Mouse (Mus musculus) midbrain, embryonic 15.5 days (tissue): Measurements from ENCODE around the gene Itih3. TPM values are rescaled to one million over a fixed set of nuclear protein-coding genes. Genes with fewer than 3 reads are reported as not detected.

ENCODE experiments used
- ATAC-seq: fragments of 200-750 bp; cut with Nextera tagmentation; replicated peaks from 2 replicates; pipeline ENCODE4 v1.8.0; 2017; ENCODE audit warnings: moderate TSS enrichment
- H3K27ac ChIP-seq: fragments of 300-500 bp; sonication (generic); 2 replicates; pipeline ENCODE4 v1.5.1; 2015; ENCODE audit warnings: mild to moderate bottlenecking, inconsistent platforms
- H3K27me3 ChIP-seq: fragments of 300-500 bp; sonication (generic); replicated peaks from 2 replicates; pipeline ENCODE4 v1.6.1; 2015; ENCODE audit warnings: inconsistent platforms
- H3K36me3 ChIP-seq: fragments of 300-500 bp; sonication (generic); replicated peaks from 2 replicates; pipeline ENCODE4 v1.6.1; 2015; ENCODE audit warnings: inconsistent platforms
- H3K4me1 ChIP-seq: fragments of 300-500 bp; sonication (generic); 2 replicates; pipeline ENCODE4 v1.6.1; 2015; ENCODE audit warnings: inconsistent platforms
- H3K4me2 ChIP-seq: fragments of 300-500 bp; sonication (generic); 2 replicates; pipeline ENCODE4 v1.6.1; 2015; ENCODE audit warnings: inconsistent platforms, mild to moderate bottlenecking, moderate library complexity
- H3K4me3 ChIP-seq: fragments of 300-500 bp; sonication (generic); 2 replicates; pipeline ENCODE4 v1.5.1; 2015; ENCODE audit warnings: mild to moderate bottlenecking, inconsistent platforms
- H3K9ac ChIP-seq: fragments of 300-500 bp; sonication (generic); 2 replicates; pipeline ENCODE4 v1.6.1; 2015; ENCODE audit warnings: mild to moderate bottlenecking, inconsistent platforms
- H3K9me3 ChIP-seq: fragments of 300-500 bp; sonication (generic); 2 replicates; pipeline ENCODE4 v1.6.1; 2016; ENCODE audit warnings: inconsistent platforms
- WGBS: fragments of 180-500 bp; shearing (Covaris S2); methylation state at CpG from one replicate; pipeline ENCODE4 v1.1.7; 2015; ENCODE audit warnings: mixed read lengths; 5-methylcytosine and 5-hydroxymethylcytosine counted together
- polyA plus RNA-seq: library from polyadenylated mRNA; unstranded; fragments of >200 nt; fragmentation: Nextera tagmentation; extraction: Ambion mirVana; gene quantifications from 2 replicates; pipeline ENCODE4 v1.2.1, GENCODE M21; 2015

The Itih3 gene
- polyA plus RNA-seq, 1 experiment from 2014 or later: 1.1 TPM

DNA sequence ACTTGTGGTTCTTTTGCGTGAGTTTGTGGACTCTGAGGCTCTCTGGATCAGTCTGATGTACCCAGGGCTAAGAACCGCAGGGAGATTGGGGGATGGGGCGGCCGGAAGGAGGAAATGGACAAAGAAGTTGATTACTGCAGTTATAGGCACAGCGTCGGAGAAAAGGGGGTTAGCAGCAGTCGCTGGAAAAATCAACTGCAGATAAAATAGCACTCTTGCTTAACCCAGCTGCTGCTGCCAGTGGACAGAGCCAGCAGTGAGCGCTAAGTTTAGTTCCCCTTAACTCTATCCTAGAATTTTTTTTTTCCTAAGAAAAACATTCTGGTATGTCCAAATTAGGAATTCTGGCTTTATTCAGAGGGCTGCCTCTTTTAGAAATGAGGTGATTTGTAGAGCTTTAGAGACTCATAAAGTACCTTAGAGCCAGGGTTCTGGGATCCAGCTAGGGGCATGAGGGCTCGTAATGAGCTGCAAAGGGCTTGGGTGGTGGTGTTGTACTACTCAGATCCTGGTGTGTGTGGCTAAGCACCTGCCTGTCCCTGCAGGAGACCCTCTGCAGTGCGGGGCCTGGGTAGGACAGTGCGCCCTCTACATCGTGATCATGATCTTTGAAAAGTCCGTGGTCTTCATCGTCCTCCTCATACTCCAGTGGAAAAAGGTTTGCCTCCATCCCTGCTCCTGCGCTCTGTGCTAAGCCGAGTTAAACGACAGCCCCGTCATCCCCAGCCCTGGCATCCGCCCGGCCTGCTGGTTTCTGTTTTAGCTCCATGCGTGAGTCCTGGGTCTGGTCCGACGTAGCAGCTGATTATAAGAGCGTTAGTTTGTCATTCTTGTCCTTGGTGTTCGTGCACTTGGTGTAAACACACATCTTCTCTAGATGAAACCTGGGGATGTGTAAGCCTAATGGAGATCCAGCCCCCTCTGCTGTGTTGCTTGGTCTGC lies 53.1 kb downstream of the Itih3 start:
- Histone ChIP-seq H3K4me1 (no peaks in the 10 kb centered on the region), H3K4me2 (no peak overlapping the region), H3K36me3 (peaks cover 13% of the 10 kb centered on the region; the same call in 1 of the 2 replicates), H3K9ac (no peak overlapping the region), H3K4me3 (no peak overlapping the region), H3K27ac (no peak overlapping the region), H3K27me3 (no peaks in the 10 kb centered on the region), H3K9me3 (no peaks in the 10 kb centered on the region)
- WGBS: 90% methylated on average over 25 of the region's 25 CpGs
- ATAC-seq: no peak

DNA sequence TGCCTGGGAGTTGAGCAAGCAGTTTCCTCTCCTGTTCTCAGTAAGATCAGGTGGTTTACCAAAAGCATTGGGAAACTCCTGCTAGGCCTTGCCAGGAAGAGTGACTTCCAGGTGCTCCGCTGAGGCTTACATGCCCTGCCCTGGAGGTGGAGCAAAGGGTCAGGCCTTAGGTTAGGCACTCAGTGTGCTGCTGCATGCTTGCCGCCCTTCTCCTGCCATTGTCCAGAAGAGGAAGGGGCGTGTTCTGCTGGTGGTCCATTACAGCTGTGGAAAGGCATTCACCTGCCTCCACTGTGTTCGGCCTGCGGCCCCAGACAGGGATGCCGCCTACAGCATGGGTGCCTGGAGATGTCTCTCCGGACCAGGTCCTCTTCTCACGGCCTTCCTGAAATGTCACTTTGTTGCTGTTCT lies 54.2 kb downstream of the Itih3 start:
- H3K27me3 ChIP-seq: no peaks in the 10 kb centered on the region
- no peak overlapping the region for H3K4me3 ChIP-seq
- 86% methylated on average over 8 of the region's 8 CpGs for WGBS
- H3K4me1 ChIP-seq: no peaks in the 10 kb centered on the region
- H3K36me3 ChIP-seq: peaks cover 13% of the 10 kb centered on the region; the same call in 1 of the 2 replicates
- no peak overlapping the region for H3K27ac ChIP-seq
- no peaks in the 10 kb centered on the region for H3K9me3 ChIP-seq
- no peak overlapping the region for H3K4me2 ChIP-seq
- ATAC-seq: no peak
- H3K9ac ChIP-seq: no peak overlapping the region

DNA sequence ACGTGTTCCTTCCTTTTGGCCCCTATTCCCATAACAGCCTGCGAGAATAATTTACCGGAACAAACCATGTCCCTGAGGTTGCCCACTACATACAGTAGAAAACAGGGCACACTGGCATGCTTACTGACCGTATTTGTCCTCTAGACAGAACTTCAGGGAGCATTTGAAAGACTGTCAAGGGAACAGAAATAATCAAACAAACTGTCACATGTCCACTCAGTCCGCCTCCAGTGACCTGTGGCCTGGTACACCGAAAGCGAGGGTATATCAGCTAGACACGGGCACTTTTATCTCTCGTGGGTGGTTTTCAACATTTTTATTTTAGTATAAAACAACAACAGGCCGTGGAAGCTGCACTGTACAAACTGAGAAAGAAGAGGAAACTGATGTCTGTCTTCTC lies 54.7 kb downstream of the Itih3 start:
- Histone ChIP-seq H3K36me3 (peaks cover 12% of the 10 kb centered on the region; the same call in 1 of the 2 replicates), H3K27ac (no peak overlapping the region), H3K4me3 (no peak overlapping the region), H3K9me3 (no peaks in the 10 kb centered on the region), H3K4me1 (no peaks in the 10 kb centered on the region), H3K9ac (no peak overlapping the region), H3K27me3 (no peaks in the 10 kb centered on the region), H3K4me2 (no peak overlapping the region)
- no peak for ATAC-seq
- WGBS: 91% methylated on average over 10 of the region's 10 CpGs

DNA sequence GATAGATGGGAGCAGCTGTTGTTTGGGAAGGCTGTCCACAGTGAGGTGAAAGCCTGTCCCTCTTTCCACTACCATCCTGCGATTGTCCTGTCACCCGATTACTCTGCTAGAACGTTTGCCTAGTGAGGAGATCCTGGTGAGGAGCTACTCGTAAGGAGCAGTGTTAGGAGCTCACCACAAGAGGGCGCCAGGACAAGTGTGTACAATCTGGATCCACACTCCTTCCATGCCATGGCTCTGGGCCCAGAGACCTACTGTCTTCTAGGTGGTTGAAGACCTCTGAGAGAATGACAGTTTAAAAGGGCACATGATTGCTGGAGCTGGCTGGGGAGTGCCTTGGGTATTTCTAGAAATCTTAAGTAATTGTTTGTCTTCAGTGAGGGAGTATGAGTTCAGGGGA lies 56.5 kb downstream of the Itih3 start:
- Histone ChIP-seq H3K4me3 (no peak overlapping the region), H3K9ac (no peak overlapping the region), H3K27me3 (no peaks in the 10 kb centered on the region), H3K27ac (no peak overlapping the region), H3K9me3 (no peaks in the 10 kb centered on the region), H3K36me3 (0 out of 2 replicates have a peak, but pooled peaks cover 3% of the 10 kb centered on the region), H3K4me2 (no peak overlapping the region), H3K4me1 (no peaks in the 10 kb centered on the region)
- ATAC-seq: no peak
- 29% methylated on average over 5 of the region's 5 CpGs for WGBS

DNA sequence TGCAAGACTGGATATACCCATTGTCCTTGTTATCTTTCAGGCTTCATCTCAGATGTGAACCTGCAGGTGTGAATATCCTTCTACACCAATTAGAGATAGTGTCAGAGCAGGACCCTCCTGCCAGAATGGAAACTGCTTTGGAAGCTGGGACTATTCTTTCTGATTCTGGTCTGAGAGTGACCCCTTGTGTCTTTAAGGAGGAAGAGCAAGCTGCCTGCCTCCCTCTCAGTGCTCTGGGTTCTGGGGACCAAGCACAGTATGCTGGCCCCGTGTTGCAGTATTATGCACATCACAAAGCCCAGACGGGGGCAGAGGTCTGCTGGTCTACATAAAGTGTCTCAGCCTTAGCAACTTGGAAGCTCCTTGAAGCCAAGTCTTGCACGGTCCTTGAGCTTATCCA lies 58.2 kb downstream of the Itih3 start:
- WGBS: 65% methylated on average over 3 of the region's 3 CpGs

DNA sequence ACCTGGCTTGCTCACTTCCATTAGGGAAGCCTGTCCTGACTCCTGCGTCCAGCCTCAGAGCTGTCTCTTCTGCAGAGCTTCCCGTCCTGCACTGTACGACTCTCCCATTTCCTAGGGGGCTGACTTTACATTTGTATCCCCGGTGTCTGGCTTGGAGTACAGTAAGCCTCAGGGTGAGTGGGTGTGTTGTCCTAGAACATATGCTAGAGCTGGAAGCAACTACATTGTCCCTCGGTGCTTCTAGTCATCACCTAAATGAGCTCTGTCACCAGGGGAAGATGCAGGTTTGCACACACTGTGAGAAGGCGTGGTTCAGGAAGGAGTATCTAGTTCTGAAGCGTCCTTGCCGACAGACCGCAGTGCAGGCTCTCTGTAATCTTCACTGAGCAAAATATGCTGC lies 61.2 kb downstream of the Itih3 start:
- no peaks in the 10 kb centered on the region for H3K27me3 ChIP-seq
- no peak overlapping the region for H3K9ac ChIP-seq
- no peak overlapping the region for H3K27ac ChIP-seq
- no peak overlapping the region for H3K4me2 ChIP-seq
- no peaks in the 10 kb centered on the region for H3K9me3 ChIP-seq
- ATAC-seq: no peak
- no peaks in the 10 kb centered on the region for H3K4me1 ChIP-seq
- no peak overlapping the region for H3K4me3 ChIP-seq
- WGBS: 94% methylated on average over 9 of the region's 9 CpGs
- H3K36me3 ChIP-seq: 0 out of 2 replicates have a peak, but pooled peaks cover 3% of the 10 kb centered on the region

More for the DNA sequence above, 58.2 kb downstream of the Itih3 start:
- no peak overlapping the region for H3K27ac ChIP-seq
- H3K27me3 ChIP-seq: no peaks in the 10 kb centered on the region
- H3K9me3 ChIP-seq: no peaks in the 10 kb centered on the region
- 0 out of 2 replicates have a peak, but pooled peaks cover 3% of the 10 kb centered on the region for H3K36me3 ChIP-seq
- no peak overlapping the region for H3K4me2 ChIP-seq
- H3K4me1 ChIP-seq: no peaks in the 10 kb centered on the region
- no peak overlapping the region for H3K9ac ChIP-seq
- H3K4me3 ChIP-seq: no peak overlapping the region
- ATAC-seq: no peak

DNA sequence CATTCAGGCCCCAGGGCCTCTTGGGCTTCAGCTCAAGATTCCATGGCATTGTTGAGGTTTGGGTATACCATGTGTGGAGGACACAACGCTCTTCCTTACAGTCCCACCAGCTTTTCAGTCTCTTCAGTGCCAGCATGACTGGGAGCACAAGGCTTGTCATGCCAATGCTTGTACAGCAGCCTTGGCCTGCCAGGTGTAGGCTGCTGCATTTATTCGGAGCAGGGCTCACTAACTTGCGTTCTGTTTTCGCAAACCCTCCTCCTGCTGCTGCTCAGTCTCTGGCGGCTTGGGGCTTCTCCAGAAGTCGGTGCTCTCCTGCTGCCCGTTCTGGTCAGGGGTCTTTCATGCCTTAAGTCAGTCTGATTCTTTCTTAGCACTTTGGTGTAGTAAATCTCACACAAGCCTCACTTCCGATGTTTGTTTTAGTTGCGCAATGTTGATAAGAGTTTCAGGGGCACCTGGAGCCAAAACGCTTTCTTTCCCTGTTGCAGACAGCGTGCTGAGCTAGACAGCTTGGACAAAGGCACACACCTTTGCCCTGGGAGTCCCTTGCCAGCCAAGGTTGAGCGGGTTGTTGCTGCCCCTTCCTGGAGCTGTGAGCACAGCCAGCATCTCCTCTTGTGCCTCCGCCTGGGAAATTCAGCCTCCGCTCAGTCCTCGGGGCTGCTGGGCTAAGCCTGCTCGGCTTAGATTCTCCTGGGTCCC lies 62.0 kb downstream of the Itih3 start:
- Histone ChIP-seq H3K4me3 (no peak overlapping the region), H3K9ac (no peak overlapping the region), H3K36me3 (0 out of 2 replicates have a peak, but pooled peaks cover 3% of the 10 kb centered on the region), H3K4me2 (no peak overlapping the region), H3K27me3 (no peaks in the 10 kb centered on the region), H3K4me1 (no peaks in the 10 kb centered on the region), H3K9me3 (no peaks in the 10 kb centered on the region), H3K27ac (no peak overlapping the region)
- no peak for ATAC-seq
- 77% methylated on average over 16 of the region's 16 CpGs for WGBS

Other genes starting within 250 kb of the Itih3 start
- gene Sfmbt1, start 208.9 kb downstream of the Itih3 start, polyA plus RNA-seq: 19.4 and 21.9 TPM in 2 replicates
- gene Tmem110, start 98.2 kb downstream of the Itih3 start, polyA plus RNA-seq: 21.4 and 22.7 TPM in 2 replicates
- gene Mustn1, start 44.6 kb downstream of the Itih3 start, polyA plus RNA-seq: 0.50 and 0.76 TPM in 2 replicates
- 0.09 TPM in 1 of 2 replicates, not detected in the other for gene Itih4, start 37.3 kb downstream of the Itih3 start, polyA plus RNA-seq
- gene Itih1, start 19.5 kb upstream of the Itih3 start, polyA plus RNA-seq: 0.05 TPM in 1 of 2 replicates, not detected in the other
- 17.2 and 18.1 TPM in 2 replicates for gene Nek4, start 27.6 kb upstream of the Itih3 start, polyA plus RNA-seq
- 53.0 and 63.3 TPM in 2 replicates for gene Glt8d1, start 77.6 kb upstream of the Itih3 start, polyA plus RNA-seq
- 273 and 290 TPM in 2 replicates for gene Spcs1, start 77.9 kb upstream of the Itih3 start, polyA plus RNA-seq
- gene Pbrm1, start 95.4 kb upstream of the Itih3 start, polyA plus RNA-seq: 134 and 142 TPM in 2 replicates
- 47.8 and 55.1 TPM in 2 replicates for gene Gnl3, start 95.4 kb upstream of the Itih3 start, polyA plus RNA-seq
- gene Smim4, start 205.2 kb upstream of the Itih3 start, polyA plus RNA-seq: 51.1 and 51.3 TPM in 2 replicates
- 247 and 295 TPM in 2 replicates for gene Nt5dc2, start 207.3 kb upstream of the Itih3 start, polyA plus RNA-seq
- gene Stab1, start 244.9 kb upstream of the Itih3 start, polyA plus RNA-seq: 22.8 TPM in 2 replicates